In genomic region chr13:59079761-59080461, GRCm38 (mm10) we compare ENCODE assay signal across 12 mouse cellular contexts.
DNase-seq lines count a peak whose midpoint lies in the region; ATAC-seq and TF ChIP-seq lines count a peak whose summit lies in the region.
"Had no signal": no experiment of that assay in that cellular context is flagged by ENCODE, and none has a peak within 500 bp of the region (broad histone marks: within the 10 kb centered on the region; RNA-seq: fewer than 3 reads in every experiment).

No protein-coding gene starts in this region.

- H3K4me2 ChIP-seq in forebrain, embryonic 13.5 days, result no peak overlapping the region
- H3K4me2 ChIP-seq in hindbrain, embryonic 15.5 days, result no peak overlapping the region
- H3K4me2 ChIP-seq in midbrain, embryonic 15.5 days, result no peak overlapping the region
- no peak overlapping the region for H3K4me2 ChIP-seq in heart, embryonic 11.5 days
- H3K4me2 ChIP-seq: kidney, embryonic 15.5 days; limb, embryonic 12.5 days; lung, embryonic 15.5 days had no signal

- H3K9me3 ChIP-seq in forebrain, embryonic 13.5 days (replicated peaks), result no peaks in the 10 kb centered on the region
- H3K9me3 ChIP-seq in hindbrain, embryonic 15.5 days, result no peaks in the 10 kb centered on the region
- no peaks in the 10 kb centered on the region for H3K9me3 ChIP-seq in midbrain, embryonic 15.5 days
- no peaks in the 10 kb centered on the region for H3K9me3 ChIP-seq in heart, embryonic 11.5 days (replicated peaks; ENCODE audit: control insufficient read depth, low read length)
- H3K9me3 ChIP-seq: kidney, embryonic 15.5 days; limb, embryonic 12.5 days; lung, embryonic 15.5 days had no signal

- peaks cover 21% of the 10 kb centered on the region for H3K4me1 ChIP-seq in forebrain, embryonic 13.5 days
- peaks cover 9% of the 10 kb centered on the region for H3K4me1 ChIP-seq in hindbrain, embryonic 15.5 days (replicated peaks)
- peaks cover 19% of the 10 kb centered on the region for H3K4me1 ChIP-seq in midbrain, embryonic 15.5 days
- 0 out of 2 replicates have a peak, but pooled peaks cover 2% of the 10 kb centered on the region for H3K4me1 ChIP-seq in heart, embryonic 11.5 days (ENCODE audit: control insufficient read depth, insufficient read depth, low read length)
- H3K4me1 ChIP-seq: kidney, embryonic 15.5 days; limb, embryonic 12.5 days; lung, embryonic 15.5 days had no signal

- intact Hi-C loops in left cerebral cortex, adult 2 months (cut with DNase I), result loop anchor here (1.0 kb wide), 1 partner anchor 63 kb away; no protein-coding TSS in a partner anchor

- H3K27me3 ChIP-seq in forebrain, embryonic 13.5 days, result peaks cover 15% of the 10 kb centered on the region; the same call in 1 of the 2 replicates
- no peaks in the 10 kb centered on the region for H3K27me3 ChIP-seq in hindbrain, embryonic 15.5 days
- no peaks in the 10 kb centered on the region for H3K27me3 ChIP-seq in midbrain, embryonic 15.5 days (replicated peaks)
- H3K27me3 ChIP-seq in heart, embryonic 11.5 days (ENCODE audit: control insufficient read depth, insufficient read depth, low read length), result peaks cover 1% of the 10 kb centered on the region
- H3K27me3 ChIP-seq: CH12.LX had no signal

- no peak overlapping the region for H3K9ac ChIP-seq in forebrain, embryonic 13.5 days
- no peak overlapping the region for H3K9ac ChIP-seq in hindbrain, embryonic 15.5 days
- no peak overlapping the region for H3K9ac ChIP-seq in midbrain, embryonic 15.5 days
- H3K9ac ChIP-seq in heart, embryonic 11.5 days (ENCODE audit: low read depth, low read length), result no peak overlapping the region
- H3K9ac ChIP-seq: kidney, embryonic 15.5 days; limb, embryonic 12.5 days; lung, embryonic 15.5 days had no signal

- no peak for TF ChIP-seq CTCF in left cerebral cortex, adult 2 months (IDR thresholded peaks at IDR 0.05)

- H3K36me3 ChIP-seq in forebrain, embryonic 13.5 days (ENCODE audit: poor library complexity, severe bottlenecking), result no peaks in the 10 kb centered on the region
- no peaks in the 10 kb centered on the region for H3K36me3 ChIP-seq in hindbrain, embryonic 15.5 days
- H3K36me3 ChIP-seq in midbrain, embryonic 15.5 days (replicated peaks), result no peaks in the 10 kb centered on the region
- H3K36me3 ChIP-seq in heart, embryonic 11.5 days (ENCODE audit: control insufficient read depth, insufficient read depth, low read length), result no peaks in the 10 kb centered on the region
- H3K36me3 ChIP-seq: kidney, embryonic 15.5 days; limb, embryonic 12.5 days; lung, embryonic 15.5 days had no signal

- H3K27ac ChIP-seq in left cerebral cortex, adult 2 months, result peak overlapping the region; percentile 75
- peak overlapping the region; percentile 58; the same call in 1 of the 2 replicates for H3K27ac ChIP-seq in forebrain, embryonic 13.5 days
- H3K27ac ChIP-seq in hindbrain, embryonic 15.5 days (replicated peaks), result peak overlapping the region; percentile 23; the same call in 1 of the 2 replicates
- H3K27ac ChIP-seq in midbrain, embryonic 15.5 days, result peak overlapping the region; percentile 53; the same call in 1 of the 2 replicates
- no peak overlapping the region for H3K27ac ChIP-seq in heart, embryonic 11.5 days (ENCODE audit: low read depth, low read length)
- H3K27ac ChIP-seq: kidney, embryonic 15.5 days; limb, embryonic 12.5 days; lung, embryonic 15.5 days had no signal

- DNase-seq in left cerebral cortex, adult 2 months (ENCODE audit: extremely low spot score in 1 of 2, low spot score in 2 of 2), result no peak
- no peak for DNase-seq in left cerebral cortex, adult 11 months (ENCODE audit: low spot score)
- no peak for DNase-seq in urinary bladder, postnatal 10 days (ENCODE audit: low spot score)
- DNase-seq in kidney, adult 9 months, result no peak

- WGBS in forebrain, embryonic 13.5 days, result 14% methylated on average over 7 of the region's 7 CpGs
- 15% methylated on average over 7 of the region's 7 CpGs for WGBS in hindbrain, embryonic 15.5 days
- WGBS in midbrain, embryonic 15.5 days, result 17% methylated on average over 7 of the region's 7 CpGs
- 62% methylated on average over 7 of the region's 7 CpGs for WGBS in heart, embryonic 11.5 days (ENCODE audit: insufficient replicate concordance)

- ATAC-seq in forebrain, embryonic 13.5 days, result peak; percentile 69
- peak; percentile 67 for ATAC-seq in hindbrain, embryonic 15.5 days (ENCODE audit: low FRiP score, low read depth)
- peak; percentile 72 for ATAC-seq in midbrain, embryonic 15.5 days (replicated peaks)
- ATAC-seq in heart, embryonic 11.5 days (replicated peaks; ENCODE audit: insufficient number of reproducible peaks, low FRiP score, low TSS enrichment), result no peak

- no peak overlapping the region for H3K4me3 ChIP-seq in left cerebral cortex, adult 2 months
- no peak overlapping the region for H3K4me3 ChIP-seq in forebrain, embryonic 13.5 days
- no peak overlapping the region for H3K4me3 ChIP-seq in hindbrain, embryonic 15.5 days
- no peak overlapping the region for H3K4me3 ChIP-seq in midbrain, embryonic 15.5 days
- no peak overlapping the region for H3K4me3 ChIP-seq in heart, embryonic 11.5 days (ENCODE audit: low read depth, low read length)
- H3K4me3 ChIP-seq: kidney, embryonic 15.5 days; limb, embryonic 12.5 days; lung, embryonic 15.5 days had no signal
